Mouse (Mus musculus): ENCODE data around the gene Syf2. TPM values are rescaled to one million over a fixed set of nuclear protein-coding genes. Genes with fewer than 3 reads are reported as not detected.
A peak's percentile ranks its signal among the peaks of the same experiment; 100 is the strongest.

The Syf2 gene
- polyA plus RNA-seq, 1 experiment from 2014 or later = 69.8 TPM

DNA sequence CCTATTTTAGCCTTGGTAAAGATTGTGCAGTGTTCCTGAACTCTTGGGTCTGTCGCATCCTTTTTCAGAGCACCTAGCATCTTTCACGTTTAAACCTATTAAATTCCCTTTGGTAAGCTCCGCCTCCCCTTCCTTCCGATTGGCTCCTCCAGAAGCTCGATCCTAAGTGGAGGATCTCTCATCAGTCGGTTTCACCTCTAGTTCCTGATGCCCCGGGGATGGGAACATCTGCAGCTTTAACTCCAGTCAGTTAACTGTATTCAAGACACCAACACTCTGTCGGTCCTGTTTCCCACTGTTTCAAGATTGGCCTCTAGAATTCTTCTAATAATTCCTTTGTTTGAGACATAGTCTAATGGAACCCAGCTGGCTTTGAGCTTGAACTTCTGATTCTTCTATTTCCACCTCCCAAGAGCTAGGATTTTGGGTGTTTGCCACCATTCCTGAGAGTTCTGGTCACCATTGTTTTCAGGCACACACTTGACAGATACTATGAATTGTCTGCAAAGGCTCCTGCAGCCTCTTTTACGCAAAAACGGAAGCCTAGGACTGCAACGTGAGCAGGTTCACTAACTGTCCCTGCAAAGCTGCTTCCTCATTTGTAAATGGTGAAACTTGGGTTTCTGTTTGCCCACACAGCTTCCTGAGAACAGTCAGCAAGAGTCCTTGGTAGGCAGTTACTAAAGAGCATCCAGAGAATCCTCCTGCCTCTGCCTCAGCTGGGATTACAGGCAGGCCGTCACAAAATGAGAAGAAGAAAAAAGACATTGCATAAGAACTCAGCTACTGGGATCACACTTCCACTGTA lies 10.8 kb upstream of the Syf2 start:
- Histone ChIP-seq H3K4me1 (ENCODE audit: control insufficient read depth, insufficient read depth, low read length) (0 out of 2 replicates have a peak, but pooled peaks cover 2% of the 10 kb centered on the region), H3K4me3 (ENCODE audit: low read depth, low read length) (no peak overlapping the region), H3K9ac (ENCODE audit: low read length) (no peak overlapping the region), H3K9me3 (ENCODE audit: control insufficient read depth, low read length) (no peaks in the 10 kb centered on the region), H3K27ac (replicated peaks; ENCODE audit: low read depth, low read length) (no peak overlapping the region), H3K36me3 (ENCODE audit: control insufficient read depth, insufficient read depth, low read length) (no peaks in the 10 kb centered on the region), H3K4me2 (ENCODE audit: low read depth, severe bottlenecking) (no peak overlapping the region), H3K27me3 (ENCODE audit: control insufficient read depth, insufficient read depth, low read length) (no peaks in the 10 kb centered on the region)
- DNase-seq (ENCODE audit: low spot score) = no peak
- 41% methylated on average over 12 of the region's 12 CpGs for WGBS
- ATAC-seq (ENCODE audit: insufficient number of reproducible peaks, low FRiP score, low TSS enrichment, low read depth) = no peak

DNA sequence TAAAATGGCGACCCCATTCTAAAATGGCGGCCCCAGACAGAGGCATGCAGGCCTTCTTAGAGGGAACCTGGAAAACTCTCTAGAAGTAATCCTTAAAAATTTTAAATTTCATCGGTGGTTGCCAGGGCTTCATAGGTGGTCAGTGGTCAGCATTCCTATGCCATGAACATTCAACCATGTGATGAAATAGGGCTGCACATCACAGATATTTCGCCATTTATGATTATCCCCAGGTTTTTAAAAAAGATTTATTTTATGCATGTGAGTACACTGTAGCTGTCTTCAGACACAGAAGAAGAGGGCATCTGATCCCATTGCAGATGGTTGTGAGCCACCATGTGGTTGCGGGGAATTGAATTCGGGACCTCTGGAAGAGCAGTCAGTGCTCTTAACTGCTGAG lies 10.1 kb upstream of the Syf2 start:
- Histone ChIP-seq H3K27ac (replicated peaks; ENCODE audit: low read depth, low read length) (no peak overlapping the region), H3K9me3 (ENCODE audit: control insufficient read depth, low read length) (no peaks in the 10 kb centered on the region), H3K36me3 (ENCODE audit: control insufficient read depth, insufficient read depth, low read length) (peaks cover 5% of the 10 kb centered on the region; the same call in 1 of the 2 replicates), H3K4me1 (ENCODE audit: control insufficient read depth, insufficient read depth, low read length) (peaks cover 4% of the 10 kb centered on the region; the same call in 1 of the 2 replicates), H3K4me3 (ENCODE audit: low read depth, low read length) (no peak overlapping the region), H3K9ac (ENCODE audit: low read length) (no peak overlapping the region), H3K4me2 (ENCODE audit: low read depth, severe bottlenecking) (no peak overlapping the region), H3K27me3 (ENCODE audit: control insufficient read depth, insufficient read depth, low read length) (no peaks in the 10 kb centered on the region)
- WGBS = 94% methylated on average over 6 of the region's 6 CpGs
- DNase-seq (ENCODE audit: low spot score) (no peak), ATAC-seq (ENCODE audit: insufficient number of reproducible peaks, low FRiP score, low TSS enrichment, low read depth) (no peak)

DNA sequence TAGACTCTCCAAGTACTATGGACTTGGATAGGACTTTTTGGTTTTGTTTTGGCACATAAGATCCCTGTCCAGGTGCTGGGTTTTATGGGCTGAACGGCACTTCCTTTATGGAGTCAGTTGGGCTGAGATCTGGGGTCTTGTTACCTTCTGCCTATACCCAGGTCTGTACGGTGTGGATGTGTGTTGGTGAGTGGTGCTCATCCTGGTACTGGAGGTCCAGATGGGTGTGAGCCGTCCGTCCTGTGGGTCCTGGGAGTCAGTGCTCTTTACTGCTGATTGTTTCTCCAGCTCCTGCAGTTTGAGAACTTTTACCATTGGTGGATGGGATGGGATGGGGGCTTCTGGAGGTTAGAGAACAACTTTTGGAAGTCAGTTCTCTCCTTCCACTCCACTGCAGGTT lies 9.0 kb upstream of the Syf2 start:
- H3K4me2 ChIP-seq (ENCODE audit: low read depth, severe bottlenecking) = no peak overlapping the region
- H3K27me3 ChIP-seq (ENCODE audit: control insufficient read depth, insufficient read depth, low read length) = no peaks in the 10 kb centered on the region
- H3K9ac ChIP-seq (ENCODE audit: low read length) = no peak overlapping the region
- H3K36me3 ChIP-seq (ENCODE audit: control insufficient read depth, insufficient read depth, low read length) = peaks cover 7% of the 10 kb centered on the region; the same call in 1 of the 2 replicates
- no peak overlapping the region for H3K27ac ChIP-seq (replicated peaks; ENCODE audit: low read depth, low read length)
- H3K4me1 ChIP-seq (ENCODE audit: control insufficient read depth, insufficient read depth, low read length) = peaks cover 4% of the 10 kb centered on the region; the same call in 1 of the 2 replicates
- DNase-seq (ENCODE audit: low spot score) (no peak), ATAC-seq (ENCODE audit: insufficient number of reproducible peaks, low FRiP score, low TSS enrichment, low read depth) (no peak)
- no peaks in the 10 kb centered on the region for H3K9me3 ChIP-seq (ENCODE audit: control insufficient read depth, low read length)
- WGBS = 87% methylated on average over 4 of the region's 4 CpGs
- no peak overlapping the region for H3K4me3 ChIP-seq (ENCODE audit: low read depth, low read length)

GRCm38 (mm10) chr4:134922111-134922924 lies 8.4 kb upstream of the Syf2 start:
- Histone ChIP-seq H3K27me3 (ENCODE audit: control insufficient read depth, insufficient read depth, low read length) (no peaks in the 10 kb centered on the region), H3K9me3 (ENCODE audit: control insufficient read depth, low read length) (no peaks in the 10 kb centered on the region), H3K27ac (replicated peaks; ENCODE audit: low read depth, low read length) (peak overlapping the region; percentile 70; the same call in 1 of the 2 replicates), H3K9ac (ENCODE audit: low read length) (peak overlapping the region; percentile 73), H3K4me1 (ENCODE audit: control insufficient read depth, insufficient read depth, low read length) (peaks cover 4% of the 10 kb centered on the region; the same call in 1 of the 2 replicates), H3K36me3 (ENCODE audit: control insufficient read depth, insufficient read depth, low read length) (peaks cover 10% of the 10 kb centered on the region; the same call in 1 of the 2 replicates), H3K4me2 (ENCODE audit: low read depth, severe bottlenecking) (peak overlapping the region; percentile 87), H3K4me3 (ENCODE audit: low read depth, low read length) (peak overlapping the region; percentile 99; the same call in 1 of the 2 replicates)
- WGBS = 58% methylated on average over 10 of the region's 10 CpGs
- ATAC-seq (ENCODE audit: insufficient number of reproducible peaks, low FRiP score, low TSS enrichment, low read depth) = no peak
- DNase-seq (ENCODE audit: low spot score) = no peak

GRCm38 (mm10) chr4:134922925-134923244 lies 7.8 kb upstream of the Syf2 start:
- peaks cover 4% of the 10 kb centered on the region; the same call in 1 of the 2 replicates for H3K4me1 ChIP-seq (ENCODE audit: control insufficient read depth, insufficient read depth, low read length)
- H3K4me3 ChIP-seq (ENCODE audit: low read depth, low read length) = peak overlapping the region; percentile 99
- ATAC-seq (ENCODE audit: insufficient number of reproducible peaks, low FRiP score, low TSS enrichment, low read depth) (peak; percentile 74), DNase-seq (ENCODE audit: low spot score) (peak; percentile 79)
- H3K27me3 ChIP-seq (ENCODE audit: control insufficient read depth, insufficient read depth, low read length) = no peaks in the 10 kb centered on the region
- H3K27ac ChIP-seq (replicated peaks; ENCODE audit: low read depth, low read length) = peak overlapping the region; percentile 70
- 2% methylated on average over 13 of the region's 13 CpGs for WGBS
- H3K36me3 ChIP-seq (ENCODE audit: control insufficient read depth, insufficient read depth, low read length) = peaks cover 13% of the 10 kb centered on the region
- H3K4me2 ChIP-seq (ENCODE audit: low read depth, severe bottlenecking) = peak overlapping the region; percentile 87
- no peaks in the 10 kb centered on the region for H3K9me3 ChIP-seq (ENCODE audit: control insufficient read depth, low read length)
- H3K9ac ChIP-seq (ENCODE audit: low read length) = peak overlapping the region; percentile 73

- Histone ChIP-seq H3K27me3 (ENCODE audit: control insufficient read depth, insufficient read depth, low read length) (no peaks in the 10 kb centered on the region), H3K9ac (ENCODE audit: low read length) (peak within 1 kb of the TSS; percentile 95), H3K9me3 (ENCODE audit: control insufficient read depth, low read length) (no peaks in the 10 kb centered on the region), H3K4me2 (ENCODE audit: low read depth, severe bottlenecking) (peak within 1 kb of the TSS; percentile 87), H3K36me3 (ENCODE audit: control insufficient read depth, insufficient read depth, low read length) (peaks cover 14% of the 10 kb centered on the region), H3K4me1 (ENCODE audit: control insufficient read depth, insufficient read depth, low read length) (peaks cover 4% of the 10 kb centered on the region; the same call in 1 of the 2 replicates), H3K4me3 (ENCODE audit: low read depth, low read length) (peak within 1 kb of the TSS; percentile 99), H3K27ac (replicated peaks; ENCODE audit: low read depth, low read length) (peak within 1 kb of the TSS; percentile 88)
- WGBS = under 1% methylated on average over 64 of the region's 64 CpGs
- DNase-seq (ENCODE audit: low spot score) (peak; percentile 98), ATAC-seq (ENCODE audit: insufficient number of reproducible peaks, low FRiP score, low TSS enrichment, low read depth) (peak; percentile 86)
Observed at GRCm38 (mm10) chr4:134923258-134924018, 7.3 kb upstream of the Syf2 start, which contains the start of gene Rsrp1. Gene Rsrp1 (plus strand): TSS chr4:134923592.

- H3K36me3 ChIP-seq (ENCODE audit: control insufficient read depth, insufficient read depth, low read length) = peaks cover 14% of the 10 kb centered on the region
- under 1% methylated on average over 75 of the region's 75 CpGs for WGBS
- peaks cover 4% of the 10 kb centered on the region; the same call in 1 of the 2 replicates for H3K4me1 ChIP-seq (ENCODE audit: control insufficient read depth, insufficient read depth, low read length)
- peak overlapping the region; percentile 95 for H3K9ac ChIP-seq (ENCODE audit: low read length)
- peak overlapping the region; percentile 99 for H3K4me3 ChIP-seq (ENCODE audit: low read depth, low read length)
- ATAC-seq (ENCODE audit: insufficient number of reproducible peaks, low FRiP score, low TSS enrichment, low read depth) = 0 out of 2 replicates have a peak, but pooled peaks have one; percentile 7
- H3K9me3 ChIP-seq (ENCODE audit: control insufficient read depth, low read length) = no peaks in the 10 kb centered on the region
- H3K27me3 ChIP-seq (ENCODE audit: control insufficient read depth, insufficient read depth, low read length) = no peaks in the 10 kb centered on the region
- H3K27ac ChIP-seq (replicated peaks; ENCODE audit: low read depth, low read length) = peak overlapping the region; percentile 88
- DNase-seq (ENCODE audit: low spot score) = peak; percentile 63
- H3K4me2 ChIP-seq (ENCODE audit: low read depth, severe bottlenecking) = peak overlapping the region; percentile 87
Observed at GRCm38 (mm10) chr4:134924019-134924741, 6.5 kb upstream of the Syf2 start.
